Mouse (Mus musculus) limb, embryonic 14.5 days (tissue): ENCODE data around the gene Fam69a. TPM values are rescaled to one million over a fixed set of nuclear protein-coding genes. Genes with fewer than 3 reads are reported as not detected.

Experiments used
- ATAC-seq: fragments of 200-750 bp; cut with Nextera tagmentation; 2 replicates; pipeline ENCODE4 v1.8.0; 2017; ENCODE audit warnings: low read depth, moderate number of reproducible peaks, moderate TSS enrichment; ENCODE audit not compliant: low FRiP score
- DNase-seq: peaks from one replicate; pipeline ENCODE4 v3.0.0-alpha.2; 2015; ENCODE audit warnings: low spot score
- H3K27ac ChIP-seq: fragments of 300-500 bp; sonication (generic); replicated peaks from 2 replicates; pipeline ENCODE4 v1.5.1; 2014; ENCODE audit warnings: low read depth, mild to moderate bottlenecking, low read length, moderate library complexity, mixed read lengths
- H3K27me3 ChIP-seq: fragments of 300-500 bp; sonication (generic); 2 replicates; pipeline ENCODE4 v1.6.1; 2014; ENCODE audit warnings: low read length, mixed read lengths; ENCODE audit not compliant: control insufficient read depth, insufficient read depth
- H3K36me3 ChIP-seq: fragments of 300-500 bp; sonication (generic); 2 replicates; pipeline ENCODE4 v1.6.1; 2014; ENCODE audit warnings: mild to moderate bottlenecking, low read length, moderate library complexity, mixed read lengths; ENCODE audit not compliant: control insufficient read depth, insufficient read depth
- H3K4me1 ChIP-seq: fragments of 300-500 bp; sonication (generic); 2 replicates; pipeline ENCODE4 v1.6.1; 2014; ENCODE audit warnings: antibody characterized with exemption, low read length, mixed read lengths; ENCODE audit not compliant: control insufficient read depth, insufficient read depth
- H3K4me2 ChIP-seq: fragments of 300-500 bp; sonication (generic); replicated peaks from 2 replicates; pipeline ENCODE4 v1.6.1; 2014; ENCODE audit warnings: low read depth, mild to moderate bottlenecking, low read length, moderate library complexity; ENCODE audit not compliant: severe bottlenecking
- H3K4me3 ChIP-seq: fragments of 300-500 bp; sonication (generic); replicated peaks from 2 replicates; pipeline ENCODE4 v1.5.1; 2014; ENCODE audit warnings: low read length
- H3K9ac ChIP-seq: fragments of 300-500 bp; sonication (generic); 2 replicates; pipeline ENCODE4 v1.6.1; 2014; ENCODE audit warnings: mild to moderate bottlenecking, low read depth, low read length, moderate library complexity; ENCODE audit not compliant: severe bottlenecking
- H3K9me3 ChIP-seq: fragments of 300-500 bp; sonication (generic); 2 replicates; pipeline ENCODE4 v1.6.1; 2016; ENCODE audit warnings: low read length; ENCODE audit not compliant: control insufficient read depth
- POLR2A ChIP-seq: fragments of 200-500 bp; IDR thresholded peaks from 2 replicates; pipeline ENCODE4 v1.8.0; 2012; ENCODE audit warnings: inconsistent platforms, mild to moderate bottlenecking, moderate library complexity, borderline replicate concordance; ENCODE audit not compliant: insufficient read depth, insufficient read length; ENCODE audit errors: extremely low read depth
- WGBS: fragments of 180-500 bp; shearing (Covaris S2); extraction: QIAGEN DNeasy Blood & Tissue Kit; methylation state at CpG from one replicate; pipeline ENCODE4 v1.1.7; 2014; 5-methylcytosine and 5-hydroxymethylcytosine counted together
- polyA plus RNA-seq, 2 experiments: library from polyadenylated mRNA; depleted of rRNA in 1 of 2; stranded (reverse) in 1 of 2; unstranded in 1 of 2; fragments of >200 nt; fragmentation: Nextera tagmentation in 1 of 2; extraction: Ambion mirVana in 1 of 2; gene quantifications; 2 replicates each; pipeline versions ENCODE4 v1.2.1 to v1.2.3; 2012 to 2014

Gene Fam69a
- polyA plus RNA-seq, 2 experiments: 8.9 to 30.1 TPM

DNA sequence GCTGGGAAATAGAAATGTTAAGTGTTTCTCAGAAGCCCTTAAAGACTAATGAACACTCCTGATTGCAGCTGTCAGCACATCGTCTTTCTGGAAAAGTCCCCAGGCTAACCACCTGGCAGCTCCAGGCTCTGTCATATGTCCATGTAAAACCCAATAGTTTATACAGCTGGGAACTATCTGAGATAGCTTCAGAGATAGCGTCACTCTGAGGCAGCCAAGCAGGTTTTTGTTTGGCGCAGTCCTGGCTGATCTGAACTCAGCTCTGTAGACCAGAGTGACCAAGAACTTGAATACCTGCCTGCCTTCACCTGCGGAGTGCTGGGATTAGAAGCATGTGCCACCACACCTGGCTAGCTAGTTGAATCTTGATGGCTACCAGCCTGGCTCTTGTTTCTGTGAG, 41.3 kb upstream of the Fam69a start:
- no peak for DNase-seq
- H3K36me3 ChIP-seq: no peaks in the 10 kb centered on the region
- no peak overlapping the region for H3K4me3 ChIP-seq
- no peak for ATAC-seq
- no peak overlapping the region for H3K9ac ChIP-seq
- H3K4me1 ChIP-seq: 0 out of 2 replicates have a peak, but pooled peaks cover 3% of the 10 kb centered on the region
- 83% methylated on average over 4 of the region's 4 CpGs for whole genome bisulfite sequencing
- no peak overlapping the region for H3K27ac ChIP-seq
- TF ChIP-seq POLR2A: no peak
- H3K4me2 ChIP-seq: no peak overlapping the region
- no peaks in the 10 kb centered on the region for H3K27me3 ChIP-seq
- H3K9me3 ChIP-seq: no peaks in the 10 kb centered on the region

DNA sequence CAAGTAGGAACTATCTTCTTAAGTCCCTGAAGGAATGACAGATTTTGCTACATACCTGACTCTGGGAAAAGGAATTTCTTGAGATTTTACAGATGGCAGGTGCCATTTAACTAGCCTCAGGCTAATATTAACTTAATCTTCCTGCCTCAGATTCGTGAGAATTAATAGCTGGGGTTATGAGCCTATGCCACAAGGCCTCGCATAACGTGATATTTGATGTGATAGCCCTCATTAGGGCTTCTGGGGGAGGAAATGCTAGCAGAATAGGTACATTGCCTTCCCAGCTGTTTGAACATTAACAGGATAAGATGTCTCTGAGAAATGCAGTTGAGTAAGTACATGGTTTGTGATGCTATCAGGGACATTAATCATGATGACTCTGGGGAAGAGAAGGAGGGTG, 34.5 kb upstream of the Fam69a start:
- WGBS: 27% methylated on average over 3 of the region's 3 CpGs
- Histone ChIP-seq H3K27me3 (no peaks in the 10 kb centered on the region), H3K36me3 (no peaks in the 10 kb centered on the region), H3K4me3 (no peak overlapping the region), H3K9me3 (no peaks in the 10 kb centered on the region), H3K4me1 (0 out of 2 replicates have a peak, but pooled peaks cover 3% of the 10 kb centered on the region), H3K4me2 (no peak overlapping the region), H3K27ac (no peak overlapping the region), H3K9ac (no peak overlapping the region)
- no peak for TF ChIP-seq POLR2A
- DNase-seq (no peak), ATAC-seq (no peak)

- H3K27ac ChIP-seq: no peak overlapping the region
- DNase-seq: no peak
- 27% methylated on average over 2 of the region's 2 CpGs for WGBS
Measured at GRCm38 (mm10) chr5:108019367-108019766, 32.5 kb upstream of the Fam69a start.

GRCm38 (mm10) chr5:108017232-108017631, 30.3 kb upstream of the Fam69a start:
- ATAC-seq (no peak), DNase-seq (no peak)
- H3K27me3 ChIP-seq: no peaks in the 10 kb centered on the region
- no peaks in the 10 kb centered on the region for H3K36me3 ChIP-seq
- H3K9ac ChIP-seq: no peak overlapping the region
- 40% methylated on average over 2 of the region's 2 CpGs for WGBS
- H3K4me3 ChIP-seq: no peak overlapping the region
- H3K9me3 ChIP-seq: no peaks in the 10 kb centered on the region
- TF ChIP-seq POLR2A: no peak
- H3K4me2 ChIP-seq: no peak overlapping the region
- no peaks in the 10 kb centered on the region; the same call in 1 of the 2 replicates for H3K4me1 ChIP-seq
- no peak overlapping the region for H3K27ac ChIP-seq

More at GRCm38 (mm10) chr5:108019367-108019766, 32.5 kb upstream of the Fam69a start:
- no peak for TF ChIP-seq POLR2A
- no peak for ATAC-seq
- Histone ChIP-seq H3K4me2 (no peak overlapping the region), H3K4me3 (no peak overlapping the region), H3K9me3 (no peaks in the 10 kb centered on the region), H3K9ac (no peak overlapping the region), H3K4me1 (peaks cover 3% of the 10 kb centered on the region; the same call in 1 of the 2 replicates), H3K27me3 (no peaks in the 10 kb centered on the region), H3K36me3 (no peaks in the 10 kb centered on the region)

DNA sequence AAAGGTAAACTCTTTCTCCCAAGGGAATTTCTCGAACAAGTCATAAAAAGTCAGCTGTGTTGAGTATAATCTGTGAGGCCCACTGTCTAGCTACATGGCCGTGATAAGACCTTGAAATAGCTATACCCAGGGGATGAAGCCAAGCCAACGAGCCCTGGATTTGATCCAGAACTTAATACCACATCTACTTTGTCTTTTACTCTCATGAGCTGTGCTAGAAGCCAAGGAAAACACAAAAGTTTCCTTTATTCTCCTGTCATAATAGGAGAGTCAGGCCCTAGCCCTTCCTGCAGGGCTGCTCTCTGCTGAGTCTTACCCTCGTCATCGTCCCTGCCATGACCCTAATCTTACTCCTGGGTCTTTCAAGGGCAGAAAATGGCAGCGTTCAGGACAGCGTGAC, 28.5 kb upstream of the Fam69a start:
- no peak overlapping the region for H3K4me2 ChIP-seq
- TF ChIP-seq POLR2A: no peak
- no peaks in the 10 kb centered on the region; the same call in 1 of the 2 replicates for H3K4me1 ChIP-seq
- DNase-seq (peak; percentile 80), ATAC-seq (no peak)
- no peaks in the 10 kb centered on the region for H3K9me3 ChIP-seq
- H3K36me3 ChIP-seq: no peaks in the 10 kb centered on the region
- no peak overlapping the region for H3K4me3 ChIP-seq
- H3K27me3 ChIP-seq: no peaks in the 10 kb centered on the region
- H3K9ac ChIP-seq: no peak overlapping the region
- WGBS: 54% methylated on average over 7 of the region's 7 CpGs
- H3K27ac ChIP-seq: no peak overlapping the region

GRCm38 (mm10) chr5:108014173-108014572, 27.3 kb upstream of the Fam69a start:
- TF ChIP-seq POLR2A: no peak
- no peak overlapping the region for H3K27ac ChIP-seq
- WGBS: 8% methylated on average over 1 of the region's 1 CpGs
- no peak overlapping the region for H3K4me2 ChIP-seq
- no peaks in the 10 kb centered on the region for H3K36me3 ChIP-seq
- no peaks in the 10 kb centered on the region for H3K9me3 ChIP-seq
- no peaks in the 10 kb centered on the region; the same call in 1 of the 2 replicates for H3K4me1 ChIP-seq
- no peak overlapping the region for H3K4me3 ChIP-seq
- no peak for DNase-seq
- no peaks in the 10 kb centered on the region for H3K27me3 ChIP-seq
- ATAC-seq: no peak
- H3K9ac ChIP-seq: no peak overlapping the region
